Mouse (Mus musculus) embryonic facial prominence, embryonic 11.5 days (tissue): ENCODE measurements around the gene Hoxb9. TPM values are rescaled to one million over a fixed set of nuclear protein-coding genes. Genes with fewer than 3 reads are reported as not detected.

ENCODE experiments used
- ATAC-seq: fragments of 200-750 bp; cut with Nextera tagmentation; replicated peaks from 2 replicates; pipeline ENCODE4 v1.8.0; 2017; ENCODE audit warnings: low read depth; ENCODE audit not compliant: insufficient number of reproducible peaks, low FRiP score, low TSS enrichment
- DNase-seq: peaks from one replicate; pipeline ENCODE4 v3.0.0-alpha.2; 2015; ENCODE audit warnings: low spot score
- H3K27ac ChIP-seq: fragments of 300-500 bp; sonication (generic); replicated peaks from 2 replicates; pipeline ENCODE4 v1.5.1; 2014; ENCODE audit warnings: mild to moderate bottlenecking, low read depth, low read length, control low read depth
- H3K27me3 ChIP-seq: fragments of 300-500 bp; sonication (generic); 2 replicates; pipeline ENCODE4 v1.6.1; 2014; ENCODE audit warnings: mild to moderate bottlenecking, low read length, moderate library complexity, mixed read lengths; ENCODE audit not compliant: control insufficient read depth, insufficient read depth
- H3K36me3 ChIP-seq: fragments of 300-500 bp; sonication (generic); replicated peaks from 2 replicates; pipeline ENCODE4 v1.6.1; 2014; ENCODE audit warnings: low read depth, mild to moderate bottlenecking, low read length, moderate library complexity, mixed read lengths; ENCODE audit not compliant: control insufficient read depth, insufficient read depth
- H3K4me1 ChIP-seq: fragments of 300-500 bp; sonication (generic); 2 replicates; pipeline ENCODE4 v1.6.1; 2014; ENCODE audit warnings: low read length, mixed read lengths; ENCODE audit not compliant: control insufficient read depth, insufficient read depth
- H3K4me2 ChIP-seq: fragments of 300-500 bp; sonication (generic); 2 replicates; pipeline ENCODE4 v1.6.1; 2014; ENCODE audit warnings: low read depth, mild to moderate bottlenecking, control low read depth, low read length, moderate library complexity
- H3K4me3 ChIP-seq: fragments of 300-500 bp; sonication (generic); 2 replicates; pipeline ENCODE4 v1.5.1; 2014; ENCODE audit warnings: low read depth, low read length, control low read depth
- H3K9ac ChIP-seq: fragments of 300-500 bp; sonication (generic); replicated peaks from 2 replicates; pipeline ENCODE4 v1.6.1; 2014; ENCODE audit warnings: mild to moderate bottlenecking, control low read depth, low read length
- H3K9me3 ChIP-seq: fragments of 300-500 bp; sonication (generic); replicated peaks from 2 replicates; pipeline ENCODE4 v1.6.1; 2016; ENCODE audit warnings: mild to moderate bottlenecking, low read length, inconsistent platforms, mixed read lengths; ENCODE audit not compliant: control insufficient read depth
- WGBS: fragments of 180-500 bp; shearing (Covaris S2); extraction: QIAGEN DNeasy Blood & Tissue Kit; methylation state at CpG from one replicate; pipeline ENCODE4 v1.1.7; 2014; 5-methylcytosine and 5-hydroxymethylcytosine counted together
- polyA plus RNA-seq: library from polyadenylated mRNA; unstranded; fragments of >200 nt; fragmentation: Nextera tagmentation; extraction: Ambion mirVana; gene quantifications from 2 replicates; pipeline ENCODE4 v1.2.1, GENCODE M21; 2014

Gene Hoxb9
- polyA plus RNA-seq, 1 experiment from 2014 or later, result 0.38 TPM

- WGBS, result under 1% methylated on average over 52 of the region's 52 CpGs
- H3K4me1 ChIP-seq, result peaks cover 2% of the 10 kb centered on the region; the same call in 1 of the 2 replicates
- H3K4me3 ChIP-seq, result no peak overlapping the region
- no peaks in the 10 kb centered on the region for H3K36me3 ChIP-seq
- H3K27me3 ChIP-seq, result peaks cover 97% of the 10 kb centered on the region
- H3K4me2 ChIP-seq, result no peak overlapping the region
- DNase-seq, result no peak
- H3K9ac ChIP-seq, result no peak overlapping the region
- no peak overlapping the region for H3K27ac ChIP-seq
- H3K9me3 ChIP-seq, result no peaks in the 10 kb centered on the region
- ATAC-seq, result no peak
Observed at GRCm38 (mm10) chr11:96271541-96272011, 319 bp downstream of the Hoxb9 start.

GRCm38 (mm10) chr11:96272024-96272921, 1.0 kb downstream of the Hoxb9 start:
- H3K4me3 ChIP-seq, result no peak overlapping the region
- 1% methylated on average over 56 of the region's 58 CpGs for WGBS
- no peak overlapping the region for H3K9ac ChIP-seq

GRCm38 (mm10) chr11:96274428-96274827, 3.2 kb downstream of the Hoxb9 start:
- no peak overlapping the region for H3K4me2 ChIP-seq
- H3K9me3 ChIP-seq, result no peaks in the 10 kb centered on the region
- H3K4me3 ChIP-seq, result no peak overlapping the region
- WGBS, result 3% methylated on average over 10 of the region's 10 CpGs
- H3K27me3 ChIP-seq, result peaks cover 99% of the 10 kb centered on the region
- no peak overlapping the region for H3K27ac ChIP-seq
- H3K4me1 ChIP-seq, result peaks cover 2% of the 10 kb centered on the region; the same call in 1 of the 2 replicates
- DNase-seq, result no peak
- no peak for ATAC-seq
- H3K36me3 ChIP-seq, result no peaks in the 10 kb centered on the region
- H3K9ac ChIP-seq, result no peak overlapping the region

More at GRCm38 (mm10) chr11:96272024-96272921, 1.0 kb downstream of the Hoxb9 start:
- Histone ChIP-seq H3K9me3 (no peaks in the 10 kb centered on the region), H3K27me3 (peaks cover 97% of the 10 kb centered on the region), H3K4me2 (peak overlapping the region; percentile 2; the same call in 1 of the 2 replicates), H3K36me3 (no peaks in the 10 kb centered on the region), H3K4me1 (peaks cover 2% of the 10 kb centered on the region; the same call in 1 of the 2 replicates), H3K27ac (no peak overlapping the region)
- DNase-seq (no peak), ATAC-seq (no peak)

GRCm38 (mm10) chr11:96275896-96276295, 4.6 kb downstream of the Hoxb9 start:
- Histone ChIP-seq H3K27ac (no peak overlapping the region), H3K9me3 (no peaks in the 10 kb centered on the region), H3K4me1 (peaks cover 2% of the 10 kb centered on the region; the same call in 1 of the 2 replicates), H3K27me3 (peaks cover 98% of the 10 kb centered on the region), H3K4me2 (no peak overlapping the region), H3K4me3 (no peak overlapping the region), H3K36me3 (no peaks in the 10 kb centered on the region), H3K9ac (no peak overlapping the region)
- no peak for DNase-seq
- ATAC-seq, result no peak
- WGBS, result 5% methylated on average over 4 of the region's 4 CpGs

- no peaks in the 10 kb centered on the region for H3K4me1 ChIP-seq
- H3K9ac ChIP-seq, result no peak overlapping the region
- no peak overlapping the region for H3K4me3 ChIP-seq
- no peaks in the 10 kb centered on the region for H3K9me3 ChIP-seq
- no peak for DNase-seq
- no peak overlapping the region for H3K27ac ChIP-seq
- no peaks in the 10 kb centered on the region; the same call in 1 of the 2 replicates for H3K36me3 ChIP-seq
- no peak overlapping the region for H3K4me2 ChIP-seq
- H3K27me3 ChIP-seq, result peaks cover 96% of the 10 kb centered on the region
- ATAC-seq, result no peak
- 1% methylated on average over 35 of the region's 35 CpGs for WGBS
Observed at GRCm38 (mm10) chr11:96277151-96278044, 6.1 kb downstream of the Hoxb9 start.

- ATAC-seq, result no peak
Observed at GRCm38 (mm10) chr11:96278324-96278723, 7.1 kb downstream of the Hoxb9 start.

GRCm38 (mm10) chr11:96278773-96279172, 7.5 kb downstream of the Hoxb9 start:
- no peaks in the 10 kb centered on the region for H3K4me1 ChIP-seq
- ATAC-seq (no peak), DNase-seq (peak; percentile 91)
- under 1% methylated on average over 9 of the region's 9 CpGs for WGBS
- H3K4me3 ChIP-seq, result no peak overlapping the region
- H3K36me3 ChIP-seq, result no peaks in the 10 kb centered on the region; the same call in 1 of the 2 replicates
- H3K27ac ChIP-seq, result no peak overlapping the region
- no peaks in the 10 kb centered on the region for H3K9me3 ChIP-seq
- H3K27me3 ChIP-seq, result peaks cover 93% of the 10 kb centered on the region
- no peak overlapping the region for H3K4me2 ChIP-seq
- no peak overlapping the region for H3K9ac ChIP-seq

More at GRCm38 (mm10) chr11:96278324-96278723, 7.1 kb downstream of the Hoxb9 start:
- no peaks in the 10 kb centered on the region for H3K9me3 ChIP-seq
- H3K36me3 ChIP-seq, result no peaks in the 10 kb centered on the region; the same call in 1 of the 2 replicates
- no peak overlapping the region for H3K9ac ChIP-seq
- WGBS, result 20% methylated on average over 12 of the region's 14 CpGs
- H3K4me2 ChIP-seq, result no peak overlapping the region
- no peak overlapping the region for H3K4me3 ChIP-seq
- DNase-seq, result no peak
- H3K4me1 ChIP-seq, result no peaks in the 10 kb centered on the region
- H3K27me3 ChIP-seq, result peaks cover 94% of the 10 kb centered on the region
- no peak overlapping the region for H3K27ac ChIP-seq
